16 mouse cellular contexts compared by ENCODE assay signal in genomic region chr15:82182311-82182710, GRCm38 (mm10). TPM values are rescaled to one million over a fixed set of nuclear protein-coding genes. Genes with fewer than 3 reads are reported as not detected.
DNase-seq lines count a peak whose midpoint lies in the region; ATAC-seq and TF ChIP-seq lines count a peak whose summit lies in the region.
"Had no signal": no experiment of that assay in that cellular context is flagged by ENCODE, and none has a peak within 500 bp of the region (broad histone marks: within the 10 kb centered on the region; RNA-seq: fewer than 3 reads in every experiment).

No protein-coding gene starts in this region.

- peak; percentile 45 for TF ChIP-seq CTCF in hindbrain, postnatal 0 days (IDR thresholded peaks at IDR 0.05; ENCODE audit: low read depth)
- peak; percentile 37; the same call in 1 of the 2 replicates for TF ChIP-seq CTCF in lung, embryonic 14.5 days (IDR thresholded peaks at IDR 0.05; ENCODE audit: low read depth)
- no peak for TF ChIP-seq CTCF in G1E (IDR thresholded peaks at IDR 0.05; ENCODE audit: low read depth, low read length)

- no peaks in the 10 kb centered on the region for H3K4me1 ChIP-seq in hindbrain, postnatal 0 days (ENCODE audit: insufficient read depth, low read length)
- no peaks in the 10 kb centered on the region for H3K4me1 ChIP-seq in hindbrain, embryonic 16.5 days (ENCODE audit: control insufficient read depth, insufficient read depth, low read depth, low read length)
- H3K4me1 ChIP-seq in lung, embryonic 14.5 days (ENCODE audit: insufficient read depth) = no peaks in the 10 kb centered on the region
- peaks cover 52% of the 10 kb centered on the region for H3K4me1 ChIP-seq in G1E (ENCODE audit: insufficient read depth, low read depth, low read length)
- peaks cover 60% of the 10 kb centered on the region for H3K4me1 ChIP-seq in liver, embryonic 15.5 days (replicated peaks)
- H3K4me1 ChIP-seq: embryonic facial prominence, embryonic 13.5 days; limb, embryonic 15.5 days had no signal

- H3K27ac ChIP-seq in hindbrain, postnatal 0 days = no peak overlapping the region
- H3K27ac ChIP-seq in hindbrain, embryonic 16.5 days (ENCODE audit: low read depth, low read length) = no peak overlapping the region
- H3K27ac ChIP-seq in lung, embryonic 14.5 days (ENCODE audit: low read depth) = no peak overlapping the region
- 0 out of 2 replicates have a peak overlapping the region, but pooled peaks have one; percentile 97 for H3K27ac ChIP-seq in liver, embryonic 15.5 days (replicated peaks)
- H3K27ac ChIP-seq: embryonic facial prominence, embryonic 13.5 days; limb, embryonic 15.5 days; neural tube, embryonic 15.5 days had no signal

- no peak for DNase-seq in hindbrain, postnatal 0 days (ENCODE audit: low spot score)
- no peak for DNase-seq in lung, embryonic 14.5 days
- DNase-seq in lung, postnatal 4 days = no peak
- DNase-seq in G1E (ENCODE audit: low spot score) = no peak
- no peak for DNase-seq in left cerebral cortex, adult 8-10 months (ENCODE audit: low spot score in 2 of 2)
- DNase-seq: adrenal gland, adult 8-10 months; cerebellum, postnatal 36 days; kidney, postnatal 36 days; thymus, adult 18-20 months had no signal

- H3K9me3 ChIP-seq in hindbrain, postnatal 0 days (ENCODE audit: low read length) = no peaks in the 10 kb centered on the region
- H3K9me3 ChIP-seq in hindbrain, embryonic 16.5 days (ENCODE audit: control insufficient read depth, low read length) = no peaks in the 10 kb centered on the region
- H3K9me3 ChIP-seq in lung, embryonic 14.5 days (ENCODE audit: low read depth, low read length) = peaks cover 4% of the 10 kb centered on the region; the same call in 1 of the 2 replicates
- peaks cover 23% of the 10 kb centered on the region for H3K9me3 ChIP-seq in G1E (replicated peaks)
- H3K9me3 ChIP-seq in liver, embryonic 15.5 days (replicated peaks) = peaks cover 10% of the 10 kb centered on the region

- H3K4me3 ChIP-seq in hindbrain, postnatal 0 days (ENCODE audit: low read length) = no peak overlapping the region
- no peak overlapping the region for H3K4me3 ChIP-seq in hindbrain, embryonic 16.5 days (ENCODE audit: low read length)
- H3K4me3 ChIP-seq in lung, embryonic 14.5 days (ENCODE audit: low read depth, low read length) = no peak overlapping the region
- peak overlapping the region; percentile 33; the same call in 1 of the 2 replicates for H3K4me3 ChIP-seq in G1E (ENCODE audit: low read depth, low read length)
- H3K4me3 ChIP-seq in liver, embryonic 15.5 days (replicated peaks) = no peak overlapping the region
- H3K4me3 ChIP-seq: embryonic facial prominence, embryonic 13.5 days; limb, embryonic 15.5 days; neural tube, embryonic 15.5 days had no signal

- H3K9ac ChIP-seq in hindbrain, postnatal 0 days (replicated peaks; ENCODE audit: low read length) = no peak overlapping the region
- no peak overlapping the region for H3K9ac ChIP-seq in hindbrain, embryonic 16.5 days (ENCODE audit: low read depth, low read length)
- no peak overlapping the region for H3K9ac ChIP-seq in lung, embryonic 14.5 days
- no peak overlapping the region for H3K9ac ChIP-seq in liver, embryonic 15.5 days
- H3K9ac ChIP-seq: embryonic facial prominence, embryonic 13.5 days; limb, embryonic 15.5 days; neural tube, embryonic 15.5 days had no signal

- no peaks in the 10 kb centered on the region for H3K27me3 ChIP-seq in hindbrain, postnatal 0 days (ENCODE audit: insufficient read depth, low read length)
- no peaks in the 10 kb centered on the region for H3K27me3 ChIP-seq in hindbrain, embryonic 16.5 days (replicated peaks; ENCODE audit: control insufficient read depth, insufficient read depth, low read length)
- no peaks in the 10 kb centered on the region for H3K27me3 ChIP-seq in lung, embryonic 14.5 days (ENCODE audit: insufficient read depth, low read length)
- H3K27me3 ChIP-seq in G1E (ENCODE audit: insufficient read depth, low read length) = peaks cover 4% of the 10 kb centered on the region; the same call in 1 of the 2 replicates
- H3K27me3 ChIP-seq in liver, embryonic 15.5 days = no peaks in the 10 kb centered on the region
- H3K27me3 ChIP-seq: embryonic facial prominence, embryonic 13.5 days; limb, embryonic 15.5 days; neural tube, embryonic 15.5 days had no signal

- H3K36me3 ChIP-seq in hindbrain, postnatal 0 days (ENCODE audit: insufficient read depth, low read length) = peaks cover 90% of the 10 kb centered on the region
- H3K36me3 ChIP-seq in hindbrain, embryonic 16.5 days (ENCODE audit: control insufficient read depth, insufficient read depth, low read length) = peaks cover 85% of the 10 kb centered on the region
- peaks cover 100% of the 10 kb centered on the region for H3K36me3 ChIP-seq in lung, embryonic 14.5 days (ENCODE audit: insufficient read depth)
- peaks cover 100% of the 10 kb centered on the region for H3K36me3 ChIP-seq in G1E (replicated peaks)
- H3K36me3 ChIP-seq in liver, embryonic 15.5 days (replicated peaks) = peaks cover 96% of the 10 kb centered on the region

- ATAC-seq in hindbrain, postnatal 0 days = no peak
- ATAC-seq in hindbrain, embryonic 16.5 days = no peak
- no peak for ATAC-seq in lung, embryonic 14.5 days (ENCODE audit: insufficient read depth)
- ATAC-seq in G1E (ENCODE audit: extremely low read depth, insufficient number of reproducible peaks, low FRiP score, poor library complexity, severe bottlenecking) = no peak
- no peak for ATAC-seq in liver, embryonic 15.5 days (ENCODE audit: insufficient read depth)

- 94% methylated on average over 4 of the region's 4 CpGs for WGBS in hindbrain, postnatal 0 days
- 96% methylated on average over 4 of the region's 4 CpGs for WGBS in hindbrain, embryonic 16.5 days
- 98% methylated on average over 4 of the region's 4 CpGs for WGBS in lung, embryonic 14.5 days
- whole genome bisulfite sequencing in liver, embryonic 15.5 days (ENCODE audit: insufficient replicate concordance) = 94% methylated on average over 4 of the region's 4 CpGs

- H3K4me2 ChIP-seq in hindbrain, postnatal 0 days (ENCODE audit: low read depth, low read length) = no peak overlapping the region
- H3K4me2 ChIP-seq in hindbrain, embryonic 16.5 days (ENCODE audit: low read length) = no peak overlapping the region
- no peak overlapping the region for H3K4me2 ChIP-seq in lung, embryonic 14.5 days
- no peak overlapping the region for H3K4me2 ChIP-seq in liver, embryonic 15.5 days
- H3K4me2 ChIP-seq: embryonic facial prominence, embryonic 13.5 days; limb, embryonic 15.5 days; neural tube, embryonic 15.5 days had no signal

RNA-seq across cellular contexts. Expression of gene Shisa8, which starts 30.3 kb away (rescaled TPM):
- 34.7 and 36.0 TPM in 2 replicates for total RNA-seq in hindbrain, postnatal 0 days (2014; rRNA removed)
- 7.5 and 9.2 TPM in 2 replicates for polyA plus RNA-seq in hindbrain, postnatal 0 days (2015; fragmentation: Nextera tagmentation; extraction: Ambion mirVana)
- 3.4 and 4.2 TPM in 2 replicates for polyA plus RNA-seq in hindbrain, embryonic 16.5 days (2015; fragmentation: Nextera tagmentation; extraction: Ambion mirVana)
- polyA plus RNA-seq in lung, embryonic 14.5 days (2014; fragmentation: Nextera tagmentation; extraction: Ambion mirVana) = 0.20 and 0.45 TPM in 2 replicates
- total RNA-seq in G1E (2014; fragmentation: Nextera tagmentation) = not detected in 2 replicates
- 0.05 TPM in 1 of 2 replicates, not detected in the other for total RNA-seq in G1E (2017)
- not detected in 2 replicates for polyA plus RNA-seq in G1E (2012)
- polyA plus RNA-seq in liver, embryonic 15.5 days (2015; fragmentation: Nextera tagmentation; extraction: Ambion mirVana) = 0.08 and 0.12 TPM in 2 replicates
- total RNA-seq in left cerebral cortex, adult 8-10 months (2022) = 1 to 10 TPM; 3.1 to 5.3 (median 5.0) TPM
- total RNA-seq: gastrocnemius, adult 18-20 months; megakaryocyte-erythroid progenitor cell, adult 5-6 weeks had no signal

RNA-seq across cellular contexts. Expression of gene Srebf2, which starts 35.3 kb away (rescaled TPM):
- 256 and 266 TPM in 2 replicates for total RNA-seq in hindbrain, postnatal 0 days (2014; rRNA removed)
- polyA plus RNA-seq in hindbrain, postnatal 0 days (2015; fragmentation: Nextera tagmentation; extraction: Ambion mirVana) = 139 and 145 TPM in 2 replicates
- polyA plus RNA-seq in hindbrain, embryonic 16.5 days (2015; fragmentation: Nextera tagmentation; extraction: Ambion mirVana) = 179 and 196 TPM in 2 replicates
- polyA plus RNA-seq in lung, embryonic 14.5 days (2014; fragmentation: Nextera tagmentation; extraction: Ambion mirVana) = 107 and 114 TPM in 2 replicates
- total RNA-seq in G1E (2014; fragmentation: Nextera tagmentation) = 97.6 and 164 TPM in 2 replicates
- total RNA-seq in G1E (2017) = 42.5 and 48.5 TPM in 2 replicates
- polyA plus RNA-seq in G1E (2012) = 440 and 648 TPM in 2 replicates
- polyA plus RNA-seq in liver, embryonic 15.5 days (2015; fragmentation: Nextera tagmentation; extraction: Ambion mirVana) = 53.6 and 61.3 TPM in 2 replicates
- 100 to 1,000 TPM; 204 to 229 (median 207) TPM for total RNA-seq in left cerebral cortex, adult 8-10 months (2022)

RNA-seq across cellular contexts. Expression of gene Tnfrsf13c, which starts 41.9 kb away (rescaled TPM):
- total RNA-seq in hindbrain, postnatal 0 days (2014; rRNA removed) = 0.29 and 5.6 TPM in 2 replicates
- 0.34 and 0.42 TPM in 2 replicates for polyA plus RNA-seq in hindbrain, postnatal 0 days (2015; fragmentation: Nextera tagmentation; extraction: Ambion mirVana)
- polyA plus RNA-seq in hindbrain, embryonic 16.5 days (2015; fragmentation: Nextera tagmentation; extraction: Ambion mirVana) = 0.10 and 0.31 TPM in 2 replicates
- polyA plus RNA-seq in lung, embryonic 14.5 days (2014; fragmentation: Nextera tagmentation; extraction: Ambion mirVana) = 0.22 TPM in 1 of 2 replicates, not detected in the other
- total RNA-seq in G1E (2014; fragmentation: Nextera tagmentation) = 1.6 and 2.4 TPM in 2 replicates
- 0.71 and 1.2 TPM in 2 replicates for total RNA-seq in G1E (2017)
- 0.18 and 0.65 TPM in 2 replicates for polyA plus RNA-seq in G1E (2012)
- polyA plus RNA-seq in liver, embryonic 15.5 days (2015; fragmentation: Nextera tagmentation; extraction: Ambion mirVana) = 0.40 and 0.79 TPM in 2 replicates
- total RNA-seq in left cerebral cortex, adult 8-10 months (2022) = under 1 TPM; 0.37 to 0.98 (median 0.64) TPM
- total RNA-seq: gastrocnemius, adult 18-20 months had no signal

RNA-seq across cellular contexts. Expression of gene Ccdc134, which starts 54.6 kb away (rescaled TPM):
- total RNA-seq in hindbrain, postnatal 0 days (2014; rRNA removed) = 15.5 and 16.0 TPM in 2 replicates
- 6.4 and 8.4 TPM in 2 replicates for polyA plus RNA-seq in hindbrain, postnatal 0 days (2015; fragmentation: Nextera tagmentation; extraction: Ambion mirVana)
- 10.6 and 11.9 TPM in 2 replicates for polyA plus RNA-seq in hindbrain, embryonic 16.5 days (2015; fragmentation: Nextera tagmentation; extraction: Ambion mirVana)
- 20.5 and 22.1 TPM in 2 replicates for polyA plus RNA-seq in lung, embryonic 14.5 days (2014; fragmentation: Nextera tagmentation; extraction: Ambion mirVana)
- total RNA-seq in G1E (2014; fragmentation: Nextera tagmentation) = 9.0 and 16.7 TPM in 2 replicates
- 29.7 and 31.7 TPM in 2 replicates for total RNA-seq in G1E (2017)
- 5.5 and 13.9 TPM in 2 replicates for polyA plus RNA-seq in G1E (2012)
- 7.0 and 7.7 TPM in 2 replicates for polyA plus RNA-seq in liver, embryonic 15.5 days (2015; fragmentation: Nextera tagmentation; extraction: Ambion mirVana)
- 10 to 100 TPM in 1 of 4 experiments, 1 to 10 TPM in 3; 8.1 to 11.8 (median 9.0) TPM for total RNA-seq in left cerebral cortex, adult 8-10 months (2022)
